Mouse (Mus musculus) cerebellum, adult 2 months (tissue): ENCODE measurements at regions not wholly inside any gene's neighbourhood (a gene's known extent, or its start where the extent isn't known, plus 50 kb on each side); places are given as distances from the start of the nearest gene placed in this dataset.

ENCODE experiments used
- DNase-seq, 2 experiments: peaks; one replicate each; pipeline ENCODE4 v3.0.0; 2021
- H3K27ac ChIP-seq: fragments of 200-500 bp; 2 replicates; pipeline ENCODE4 v1.5.1; 2012; ENCODE audit warnings: low read length, control low read depth, inconsistent platforms; ENCODE audit not compliant: insufficient read depth
- H3K27me3 ChIP-seq: fragments of 200-500 bp; 2 replicates; pipeline ENCODE4 v1.6.1; 2012; ENCODE audit warnings: inconsistent platforms, mild to moderate bottlenecking, low read length, moderate library complexity; ENCODE audit not compliant: control insufficient read depth, insufficient read depth
- H3K4me1 ChIP-seq: fragments of 200-500 bp; 2 replicates; pipeline ENCODE4 v1.6.1; 2011; ENCODE audit warnings: low read length; ENCODE audit not compliant: control insufficient read depth, insufficient read depth
- H3K4me3 ChIP-seq: fragments of 200-500 bp; replicated peaks from 2 replicates; pipeline ENCODE3; 2011; ENCODE audit warnings: mild to moderate bottlenecking, low read depth, low read length, control low read depth; ENCODE audit not compliant: insufficient read depth
- CTCF ChIP-seq: fragments of 200-500 bp; IDR thresholded peaks from 2 replicates; pipeline ENCODE4 v1.5.1; 2011; ENCODE audit warnings: low read depth, mild to moderate bottlenecking, control low read depth, low read length, moderate library complexity, borderline replicate concordance; ENCODE audit not compliant: insufficient read depth
- POLR2A ChIP-seq: fragments of 200-500 bp; IDR thresholded peaks from 2 replicates; pipeline ENCODE4 v1.6.1; 2011; ENCODE audit warnings: low read length, control low read depth, borderline replicate concordance; ENCODE audit not compliant: insufficient read depth
- WGBS: fragments of 180-500 bp; shearing (Covaris S2); methylation state at CpG from one replicate; pipeline ENCODE4 v1.1.7; 2018; 5-methylcytosine and 5-hydroxymethylcytosine counted together

DNA sequence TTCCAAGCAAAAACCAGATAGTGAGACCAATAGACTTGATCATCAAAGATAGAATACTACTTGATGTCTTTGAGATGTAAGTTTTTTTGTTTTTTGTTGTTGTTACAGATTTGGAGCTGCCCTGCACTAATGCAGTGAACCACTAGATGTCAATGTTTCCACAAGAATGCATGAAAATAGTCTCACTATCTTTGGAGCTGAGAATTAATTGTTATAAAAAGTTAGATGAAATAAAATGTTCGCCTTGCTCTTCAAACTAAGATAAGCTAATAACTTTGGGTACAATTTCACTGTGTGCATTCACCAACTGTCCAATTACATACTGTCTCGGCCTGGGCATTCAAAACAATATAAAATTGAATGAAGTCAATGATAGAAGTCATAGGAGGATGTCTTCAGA is 223.2 kb upstream of the Agtr1b start:
- H3K4me1 ChIP-seq, result no peaks in the 10 kb centered on the region; the same call in 1 of the 2 replicates
- 28% methylated on average over 2 of the region's 2 CpGs for WGBS
- H3K4me3 ChIP-seq, result no peak overlapping the region
- TF ChIP-seq CTCF (peak; percentile 39; the same call in 1 of the 2 replicates), POLR2A (no peak)
- H3K27me3 ChIP-seq, result no peaks in the 10 kb centered on the region
- peak; percentile 14 to 35 for DNase-seq
- no peak overlapping the region for H3K27ac ChIP-seq

DNA sequence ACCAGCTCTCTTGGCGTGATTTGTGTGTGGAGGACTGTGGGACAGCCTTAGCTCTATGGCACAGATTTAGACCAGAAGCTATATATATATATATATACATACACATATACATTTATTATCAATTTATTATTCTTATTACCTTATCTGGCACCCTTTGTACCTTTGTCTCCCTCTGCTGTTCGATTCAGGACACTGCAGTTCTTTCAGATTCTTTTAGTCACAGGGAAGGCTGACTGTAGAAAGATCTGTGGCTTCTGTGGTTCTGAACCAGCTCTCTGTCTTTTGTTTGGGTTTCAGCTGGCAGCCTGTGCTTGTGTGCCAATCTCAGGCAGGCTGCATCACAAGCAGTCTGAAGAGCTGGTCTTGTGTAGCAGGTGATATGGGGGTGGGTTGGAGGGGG is 184.6 kb upstream of the Agtr1b start:
- Histone ChIP-seq H3K27me3 (no peaks in the 10 kb centered on the region), H3K4me1 (no peaks in the 10 kb centered on the region), H3K4me3 (no peak overlapping the region), H3K27ac (no peak overlapping the region)
- no peak for DNase-seq
- 48% methylated on average over 2 of the region's 2 CpGs for WGBS
- TF ChIP-seq POLR2A, result no peak
- TF ChIP-seq CTCF, result no peak

DNA sequence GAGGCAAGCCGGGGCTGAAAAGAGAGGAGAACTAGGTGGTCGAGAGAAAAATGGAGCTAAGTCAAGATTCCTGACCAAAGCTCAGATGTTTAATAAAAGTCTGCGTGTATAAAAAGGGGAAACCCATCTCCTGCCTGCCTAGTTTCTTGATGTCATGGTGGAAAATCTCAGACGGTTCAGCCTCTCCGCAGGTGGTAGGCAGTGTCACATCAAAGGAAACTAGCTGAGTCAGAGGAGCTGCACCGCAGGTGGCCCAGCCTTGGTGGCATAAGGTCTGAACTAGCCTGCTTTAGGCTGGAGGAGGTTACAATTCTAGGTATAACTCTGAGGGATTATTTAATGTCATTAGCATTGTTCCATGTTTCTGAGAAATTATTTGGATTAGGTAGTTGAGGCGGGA is 177.0 kb upstream of the Agtr1b start:
- Histone ChIP-seq H3K4me1 (no peaks in the 10 kb centered on the region), H3K4me3 (no peak overlapping the region), H3K27me3 (no peaks in the 10 kb centered on the region), H3K27ac (no peak overlapping the region)
- DNase-seq, result no peak
- 67% methylated on average over 7 of the region's 7 CpGs for WGBS
- TF ChIP-seq CTCF (no peak), POLR2A (no peak)

DNA sequence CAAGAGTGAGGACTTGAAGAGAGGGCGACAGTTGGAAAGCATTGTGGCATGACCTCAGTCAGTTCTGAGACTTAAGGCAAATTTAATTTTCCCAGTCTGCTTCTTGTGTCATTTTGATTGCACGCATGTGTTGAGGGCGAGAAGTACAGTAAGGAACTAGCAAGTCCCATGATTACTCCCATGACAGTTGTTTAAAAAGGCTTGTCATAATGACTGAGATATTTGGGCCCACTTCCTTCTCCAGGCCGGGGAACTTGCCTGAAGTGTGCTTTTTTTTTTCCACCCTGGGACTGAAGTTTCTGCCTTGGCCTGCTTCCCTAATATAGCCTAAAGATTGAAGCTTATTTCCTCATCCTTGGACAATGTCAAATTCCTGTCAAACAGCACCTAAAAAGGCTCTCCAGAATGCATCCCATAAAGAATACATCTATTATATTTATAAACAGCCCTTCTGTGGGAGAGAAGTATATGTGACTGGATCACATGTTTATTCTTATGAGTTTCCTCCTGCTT is 171.6 kb upstream of the Agtr1b start:
- Histone ChIP-seq H3K4me3 (no peak overlapping the region), H3K27ac (no peak overlapping the region), H3K4me1 (no peaks in the 10 kb centered on the region), H3K27me3 (no peaks in the 10 kb centered on the region)
- WGBS, result 52% methylated on average over 4 of the region's 4 CpGs
- TF ChIP-seq CTCF (no peak), POLR2A (no peak)
- no peak for DNase-seq

DNA sequence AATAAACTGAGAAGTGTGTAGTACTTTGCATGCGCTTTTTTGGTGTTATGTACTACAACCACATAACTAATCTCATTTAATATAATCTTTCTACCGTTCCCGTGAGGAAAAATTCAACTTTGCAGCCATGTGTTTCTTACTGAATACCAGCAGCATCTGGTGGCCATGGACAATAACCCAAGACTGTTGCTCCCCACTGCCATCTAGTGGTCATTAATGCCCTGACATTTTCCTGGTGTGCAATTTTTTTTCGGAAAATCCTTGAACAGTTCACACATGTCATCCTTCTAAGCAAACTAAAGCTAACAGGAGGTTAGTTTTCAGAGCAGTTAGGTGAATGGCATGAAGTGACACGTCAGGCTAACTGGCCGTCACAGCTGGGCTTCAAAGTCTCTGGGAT is 153.8 kb upstream of the Agtr1b start:
- no peaks in the 10 kb centered on the region for H3K27me3 ChIP-seq
- no peak overlapping the region for H3K4me3 ChIP-seq
- TF ChIP-seq POLR2A (no peak), CTCF (peak; percentile 35; the same call in 1 of the 2 replicates)
- no peak for DNase-seq
- H3K27ac ChIP-seq, result no peak overlapping the region
- H3K4me1 ChIP-seq, result no peaks in the 10 kb centered on the region
- WGBS, result 64% methylated on average over 6 of the region's 6 CpGs

DNA sequence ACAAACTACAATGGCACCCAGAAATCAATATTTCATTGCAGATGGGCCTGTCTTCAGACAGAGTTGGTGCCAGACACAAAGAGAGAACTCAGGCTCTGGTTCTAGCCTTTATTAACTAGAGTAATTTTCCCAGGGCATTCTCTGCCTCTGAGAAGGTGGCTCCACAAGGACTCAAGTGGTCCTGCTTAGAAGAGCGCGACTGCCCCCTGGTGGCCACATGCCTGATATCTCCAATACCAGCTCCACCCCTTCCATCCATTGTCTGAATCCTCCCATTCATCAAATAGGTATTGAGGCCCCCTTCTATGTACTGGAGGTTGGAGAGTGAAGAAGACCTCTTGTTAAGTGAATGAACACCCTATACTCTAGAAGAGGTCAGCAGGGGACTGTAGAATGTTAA is 142.2 kb upstream of the Agtr1b start:
- no peak overlapping the region for H3K27ac ChIP-seq
- TF ChIP-seq POLR2A, result no peak
- peak; percentile 52; the same call in 1 of the 2 replicates for TF ChIP-seq CTCF
- H3K27me3 ChIP-seq, result no peaks in the 10 kb centered on the region
- no peaks in the 10 kb centered on the region for H3K4me1 ChIP-seq
- peak; percentile 13 to 23 for DNase-seq
- no peak overlapping the region for H3K4me3 ChIP-seq
- 0% methylated on average over 2 of the region's 2 CpGs for WGBS

DNA sequence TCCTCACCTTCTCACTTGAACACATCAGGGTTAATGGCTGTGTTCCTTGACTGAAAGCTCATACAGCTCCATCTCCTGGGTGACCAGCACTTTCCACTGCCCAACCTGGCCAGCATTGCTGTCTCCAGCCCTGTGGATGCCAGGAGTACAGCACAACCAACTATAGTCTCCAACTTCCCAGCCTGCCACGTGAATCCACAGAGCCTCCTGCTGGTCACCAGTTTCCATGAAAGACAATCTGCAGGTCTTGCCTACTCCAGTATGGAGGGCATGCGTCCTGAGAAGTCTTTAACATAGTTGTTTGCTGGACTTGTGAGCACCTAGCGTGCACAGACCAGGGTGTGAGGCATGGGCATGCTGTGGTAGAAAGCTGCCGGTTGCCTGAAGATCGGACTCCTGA is 138.6 kb upstream of the Agtr1b start:
- H3K27me3 ChIP-seq, result no peaks in the 10 kb centered on the region
- no peak for DNase-seq
- no peak overlapping the region for H3K4me3 ChIP-seq
- 88% methylated on average over 5 of the region's 5 CpGs for WGBS
- TF ChIP-seq POLR2A (no peak), CTCF (no peak)
- no peak overlapping the region for H3K27ac ChIP-seq
- H3K4me1 ChIP-seq, result no peaks in the 10 kb centered on the region
